Mouse (Mus musculus) megakaryocyte progenitor cell, adult 5-6 weeks (primary cell): ENCODE results near the gene Mmab. TPM values are rescaled to one million over a fixed set of nuclear protein-coding genes. Genes with fewer than 3 reads are reported as not detected.

Source experiments
- total RNA-seq, 2 experiments: library from RNA; stranded (forward) in 1 of 2; stranded (reverse) in 1 of 2; fragments of 157-497, 149-512 nt in 1 of 2; fragments of 200-1000 nt in 1 of 2; gene quantifications; 2 replicates each; pipeline versions ENCODE4 v1.2.3 to v1.2.4; 2015 to 2017

Gene Mmab
- total RNA-seq, 2 experiments from 2014 or later, result 5.6 to 14.4 TPM

Other genes starting within 250 kb of the Mmab start
- not detected in 2 replicates for gene Foxn4, start 170.3 kb downstream of the Mmab start, total RNA-seq (2015)
- gene Foxn4, start 170.3 kb downstream of the Mmab start, total RNA-seq (2017), result not detected in 2 replicates
- gene Myo1h, start 154.9 kb downstream of the Mmab start, total RNA-seq (2015), result 1.5 and 1.6 TPM in 2 replicates
- gene Myo1h, start 154.9 kb downstream of the Mmab start, total RNA-seq (2017), result 0.58 and 2.0 TPM in 2 replicates
- gene Kctd10, start 63.6 kb downstream of the Mmab start, total RNA-seq (2015), result 17.8 and 19.8 TPM in 2 replicates
- gene Kctd10, start 63.6 kb downstream of the Mmab start, total RNA-seq (2017), result 35.8 and 38.6 TPM in 2 replicates
- gene Ube3b, start 63.5 kb downstream of the Mmab start, total RNA-seq (2015), result 26.5 and 26.6 TPM in 2 replicates
- 16.7 and 18.5 TPM in 2 replicates for gene Ube3b, start 63.5 kb downstream of the Mmab start, total RNA-seq (2017)
- gene Mvk, start 209 bp upstream of the Mmab start, total RNA-seq (2015), result 3.2 and 7.0 TPM in 2 replicates
- gene Mvk, start 209 bp upstream of the Mmab start, total RNA-seq (2017), result 8.1 and 8.6 TPM in 2 replicates
- gene Fam222a, start 124.0 kb upstream of the Mmab start, total RNA-seq (2015), result 0.47 and 0.88 TPM in 2 replicates
- gene Fam222a, start 124.0 kb upstream of the Mmab start, total RNA-seq (2017), result 0.04 TPM in 1 of 2 replicates, not detected in the other
- 0.15 and 0.25 TPM in 2 replicates for gene Trpv4, start 214.4 kb upstream of the Mmab start, total RNA-seq (2015)
- 0.17 TPM in 1 of 2 replicates, not detected in the other for gene Trpv4, start 214.4 kb upstream of the Mmab start, total RNA-seq (2017)
- 94.3 and 101 TPM in 2 replicates for gene Gltp, start 246.9 kb upstream of the Mmab start, total RNA-seq (2015)
- gene Gltp, start 246.9 kb upstream of the Mmab start, total RNA-seq (2017), result 46.1 and 48.6 TPM in 2 replicates